Mouse (Mus musculus): ENCODE measurements at regions not wholly inside any gene's neighbourhood (a gene's known extent, or its start where the extent isn't known, plus 50 kb on each side); places are given as distances from the start of the nearest gene placed in this dataset.

- TF ChIP-seq CTCF (IDR thresholded peaks at IDR 0.05) (no peak), POLR2A (IDR thresholded peaks at IDR 0.05; ENCODE audit: insufficient read depth, low read depth, low read length) (no peak)
Observed at GRCm38 (mm10) chr2:146586981-146587380, 74.8 kb upstream of the Ralgapa2 start.

All from heart, adult 2 months (tissue).